Mouse (Mus musculus) neutrophil, adult 5-6 weeks (primary cell): ENCODE data around the gene Vmn1r214. TPM values are rescaled to one million over a fixed set of nuclear protein-coding genes. Genes with fewer than 3 reads are reported as not detected.

Experiments
- ATAC-seq: fragments of 151-379, 151-347 bp; 2 replicates; pipeline ENCODE4 v1.8.0; 2017; ENCODE audit warnings: mild to moderate bottlenecking, moderate TSS enrichment; ENCODE audit not compliant: insufficient number of reproducible peaks, poor library complexity, low FRiP score, severe bottlenecking; ENCODE audit errors: extremely low read depth
- total RNA-seq: library from RNA; stranded (forward); fragments of 200-1000 nt; gene quantifications from 2 replicates; pipeline ENCODE4 v1.2.3, GENCODE M21; 2017

Vmn1r214 gene
- not detected in 2 replicates for total RNA-seq

- no peak for ATAC-seq
Measured at GRCm38 (mm10) chr13:23030118-23030517, at the start of gene Vmn1r214. Gene Vmn1r214, plus strand, starts transcription at chr13:23030418.

- ATAC-seq: no peak
Measured at GRCm38 (mm10) chr13:22990214-22990891, 39.9 kb upstream of the Vmn1r214 start.

- ATAC-seq: no peak
Measured at GRCm38 (mm10) chr13:22992178-22992700, 38.0 kb upstream of the Vmn1r214 start.

- no peak for ATAC-seq
Measured at GRCm38 (mm10) chr13:22992721-22993120, 37.5 kb upstream of the Vmn1r214 start.

GRCm38 (mm10) chr13:23007356-23007755 is 22.9 kb upstream of the Vmn1r214 start, which contains the start of gene Vmn1r213:
Gene Vmn1r213, plus strand, starts transcription at chr13:23007656.
- ATAC-seq: no peak

- no peak for ATAC-seq
Measured at GRCm38 (mm10) chr13:23018158-23018557, 12.1 kb upstream of the Vmn1r214 start.

- ATAC-seq: no peak
Measured at GRCm38 (mm10) chr13:23024812-23025211, 5.4 kb upstream of the Vmn1r214 start.

- ATAC-seq: no peak
Measured at GRCm38 (mm10) chr13:23057778-23058177, 27.6 kb downstream of the Vmn1r214 start.

GRCm38 (mm10) chr13:23067725-23068124 is 37.5 kb downstream of the Vmn1r214 start, which contains the start of gene Vmn1r215:
Gene Vmn1r215, plus strand, starts transcription at chr13:23068025.
- ATAC-seq: no peak

- ATAC-seq: no peak
Measured at GRCm38 (mm10) chr13:23069312-23069711, 39.1 kb downstream of the Vmn1r214 start.

Other genes starting within 250 kb of the Vmn1r214 start
- gene Vmn1r209, start 220.7 kb upstream of the Vmn1r214 start, total RNA-seq: not detected in 2 replicates
- not detected in 2 replicates for gene Vmn1r210, start 199.1 kb upstream of the Vmn1r214 start, total RNA-seq
- not detected in 2 replicates for gene Vmn1r211, start 172.9 kb upstream of the Vmn1r214 start, total RNA-seq
- gene Vmn1r212, start 146.2 kb upstream of the Vmn1r214 start, total RNA-seq: not detected in 2 replicates
- gene Vmn1r213, start 22.8 kb upstream of the Vmn1r214 start, total RNA-seq: 0.25 TPM in 1 of 2 replicates, not detected in the other
- not detected in 2 replicates for gene Vmn1r215, start 37.6 kb downstream of the Vmn1r214 start, total RNA-seq
- not detected in 2 replicates for gene Vmn1r217, start 87.8 kb downstream of the Vmn1r214 start, total RNA-seq
- gene Vmn1r218, start 102.7 kb downstream of the Vmn1r214 start, total RNA-seq: not detected in 2 replicates
- gene Vmn1r219, start 128.9 kb downstream of the Vmn1r214 start, total RNA-seq: 0.12 TPM in 1 of 2 replicates, not detected in the other
- 0.12 TPM in 1 of 2 replicates, not detected in the other for gene Vmn1r220, start 157.6 kb downstream of the Vmn1r214 start, total RNA-seq
- 0.12 TPM in 1 of 2 replicates, not detected in the other for gene Vmn1r221, start 183.7 kb downstream of the Vmn1r214 start, total RNA-seq
- not detected in 2 replicates for gene Vmn1r222, start 205.5 kb downstream of the Vmn1r214 start, total RNA-seq
- gene Vmn1r223, start 216.7 kb downstream of the Vmn1r214 start, total RNA-seq: not detected in 2 replicates